Comparison of ENCODE assay signal across 23 mouse cellular contexts in the genomic region with DNA sequence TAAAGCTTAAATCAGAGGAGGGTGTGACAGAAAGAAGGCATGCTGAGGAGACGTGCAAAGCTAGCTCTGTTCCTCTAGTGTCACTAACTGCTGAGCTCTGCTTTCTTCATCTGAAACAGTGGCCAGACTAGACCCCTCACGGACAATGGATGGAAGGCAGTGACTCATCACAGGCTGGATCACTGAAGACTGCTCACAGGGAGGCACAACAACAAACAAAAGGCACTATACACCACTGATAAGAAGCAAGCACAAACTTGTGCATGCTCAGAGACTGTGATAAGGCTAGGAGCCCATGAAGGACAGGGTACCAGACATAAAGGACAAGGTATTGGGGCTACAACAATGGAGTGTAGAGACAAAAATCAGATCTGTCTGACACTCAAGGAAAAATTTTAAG. TPM values are rescaled to one million over a fixed set of nuclear protein-coding genes. Genes with fewer than 3 reads are reported as not detected.
DNase-seq lines count a peak whose midpoint lies in the region; ATAC-seq and TF ChIP-seq lines count a peak whose summit lies in the region.
"Had no signal": no experiment of that assay in that cellular context is flagged by ENCODE, and none has a peak within 500 bp of the region (broad histone marks: within the 10 kb centered on the region; RNA-seq: fewer than 3 reads in every experiment).

No protein-coding gene starts in this region.

- no peak overlapping the region for H3K4me3 ChIP-seq in liver, embryonic 11.5 days (ENCODE audit: low read depth, low read length)
- H3K4me3 ChIP-seq in liver, embryonic 13.5 days (replicated peaks): no peak overlapping the region
- H3K4me3 ChIP-seq in liver, embryonic 15.5 days (replicated peaks): no peak overlapping the region
- no peak overlapping the region for H3K4me3 ChIP-seq in lung, postnatal 0 days (ENCODE audit: low read depth, low read length)
- H3K4me3 ChIP-seq: forebrain, embryonic 10.5 days; forebrain, embryonic 13.5 days; hindbrain, embryonic 12.5 days; hindbrain, embryonic 15.5 days had no signal

- no peaks in the 10 kb centered on the region for H3K4me1 ChIP-seq in liver, embryonic 11.5 days (replicated peaks; ENCODE audit: control insufficient read depth, insufficient read depth, low read length)
- peaks cover 10% of the 10 kb centered on the region for H3K4me1 ChIP-seq in liver, embryonic 13.5 days (replicated peaks)
- no peaks in the 10 kb centered on the region for H3K4me1 ChIP-seq in liver, embryonic 15.5 days (replicated peaks)
- no peaks in the 10 kb centered on the region for H3K4me1 ChIP-seq in lung, postnatal 0 days (ENCODE audit: insufficient read depth, low read depth, low read length)
- H3K4me1 ChIP-seq: forebrain, embryonic 10.5 days; forebrain, embryonic 13.5 days; hindbrain, embryonic 12.5 days; hindbrain, embryonic 15.5 days had no signal

- peak; percentile 77 for ATAC-seq in liver, embryonic 11.5 days (replicated peaks; ENCODE audit: low FRiP score)
- peak; percentile 58 for ATAC-seq in liver, embryonic 13.5 days (ENCODE audit: low read depth)
- peak; percentile 34; the same call in 1 of the 2 replicates for ATAC-seq in liver, embryonic 15.5 days (ENCODE audit: insufficient read depth)
- ATAC-seq in megakaryocyte-erythroid progenitor cell, adult 5-6 weeks (replicated peaks; ENCODE audit: low FRiP score, low TSS enrichment, poor library complexity, severe bottlenecking): peak; percentile 50; the same call in 1 of the 2 replicates
- no peak for ATAC-seq in lung, postnatal 0 days
- ATAC-seq: forebrain, embryonic 13.5 days; forebrain, embryonic 16.5 days; Patski had no signal

- H3K9ac ChIP-seq in liver, embryonic 11.5 days (ENCODE audit: low read depth, low read length): no peak overlapping the region
- no peak overlapping the region for H3K9ac ChIP-seq in liver, embryonic 13.5 days
- no peak overlapping the region for H3K9ac ChIP-seq in liver, embryonic 15.5 days
- H3K9ac ChIP-seq in lung, postnatal 0 days (replicated peaks; ENCODE audit: low read depth): no peak overlapping the region
- H3K9ac ChIP-seq: forebrain, embryonic 13.5 days; hindbrain, embryonic 12.5 days; hindbrain, embryonic 15.5 days had no signal

- H3K27ac ChIP-seq in liver, embryonic 11.5 days (ENCODE audit: low read depth, low read length): no peak overlapping the region
- no peak overlapping the region for H3K27ac ChIP-seq in liver, embryonic 13.5 days
- H3K27ac ChIP-seq in liver, embryonic 15.5 days (replicated peaks): no peak overlapping the region
- no peak overlapping the region for H3K27ac ChIP-seq in lung, postnatal 0 days (ENCODE audit: low read length)
- H3K27ac ChIP-seq: forebrain, embryonic 10.5 days; forebrain, embryonic 13.5 days; hindbrain, embryonic 12.5 days; hindbrain, embryonic 15.5 days had no signal

- no peaks in the 10 kb centered on the region for H3K27me3 ChIP-seq in liver, embryonic 11.5 days (replicated peaks; ENCODE audit: control insufficient read depth, insufficient read depth, low read length)
- no peaks in the 10 kb centered on the region for H3K27me3 ChIP-seq in liver, embryonic 13.5 days
- no peaks in the 10 kb centered on the region for H3K27me3 ChIP-seq in liver, embryonic 15.5 days
- no peaks in the 10 kb centered on the region for H3K27me3 ChIP-seq in lung, postnatal 0 days (replicated peaks; ENCODE audit: insufficient read depth, low read length)
- H3K27me3 ChIP-seq: forebrain, embryonic 13.5 days; hindbrain, embryonic 12.5 days; hindbrain, embryonic 15.5 days; Patski had no signal

- no peak overlapping the region for H3K4me2 ChIP-seq in liver, embryonic 11.5 days
- no peak overlapping the region for H3K4me2 ChIP-seq in liver, embryonic 13.5 days
- no peak overlapping the region for H3K4me2 ChIP-seq in liver, embryonic 15.5 days
- no peak overlapping the region for H3K4me2 ChIP-seq in lung, postnatal 0 days (replicated peaks; ENCODE audit: low read depth, low read length)
- H3K4me2 ChIP-seq: forebrain, embryonic 13.5 days; hindbrain, embryonic 12.5 days; hindbrain, embryonic 15.5 days had no signal

- no peak for TF ChIP-seq CTCF in lung, postnatal 0 days (IDR thresholded peaks at IDR 0.05)

- no peak for TF ChIP-seq EP300 in lung, postnatal 0 days (IDR thresholded peaks at IDR 0.05)

- H3K36me3 ChIP-seq in liver, embryonic 11.5 days (ENCODE audit: control insufficient read depth, insufficient read depth, low read length): peaks cover 50% of the 10 kb centered on the region
- H3K36me3 ChIP-seq in liver, embryonic 13.5 days: peaks cover 89% of the 10 kb centered on the region
- peaks cover 86% of the 10 kb centered on the region for H3K36me3 ChIP-seq in liver, embryonic 15.5 days (replicated peaks)
- peaks cover 68% of the 10 kb centered on the region for H3K36me3 ChIP-seq in lung, postnatal 0 days (ENCODE audit: insufficient read depth, low read length)

- 60% methylated on average over 2 of the region's 2 CpGs for WGBS in liver, embryonic 11.5 days
- WGBS in liver, embryonic 13.5 days (ENCODE audit: insufficient replicate concordance): 55% methylated on average over 2 of the region's 2 CpGs
- WGBS in liver, embryonic 15.5 days (ENCODE audit: insufficient replicate concordance): 50% methylated on average over 2 of the region's 2 CpGs
- 80% methylated on average over 2 of the region's 2 CpGs for WGBS in lung, postnatal 0 days

- DNase-seq in liver, embryonic 11.5 days (ENCODE audit: low spot score): no peak
- no peak for DNase-seq in liver
- no peak for DNase-seq in liver, embryonic 13.5 days
- no peak for DNase-seq in kidney, adult 18-20 months
- no peak for DNase-seq in lung, postnatal 0 days (ENCODE audit: low spot score)
- DNase-seq: adrenal gland, postnatal 10 days; adrenal gland, postnatal 36 days; cerebellum, adult 18-20 months; cerebellum, adult 9-10 months; cerebellum, postnatal 14 days; gastrocnemius, postnatal 10 days; gastrocnemius, postnatal 36 days had no signal

- H3K9me3 ChIP-seq in liver, embryonic 11.5 days (ENCODE audit: control insufficient read depth, low read length): no peaks in the 10 kb centered on the region
- H3K9me3 ChIP-seq in liver, embryonic 13.5 days (replicated peaks): no peaks in the 10 kb centered on the region
- H3K9me3 ChIP-seq in liver, embryonic 15.5 days (replicated peaks): no peaks in the 10 kb centered on the region
- H3K9me3 ChIP-seq in lung, postnatal 0 days (ENCODE audit: low read length): no peaks in the 10 kb centered on the region
- H3K9me3 ChIP-seq: forebrain, embryonic 10.5 days; forebrain, embryonic 13.5 days; hindbrain, embryonic 12.5 days; hindbrain, embryonic 15.5 days had no signal

RNA-seq across cellular contexts. Expression of a gene that starts 29.0 kb away (rescaled TPM):
- polyA plus RNA-seq in liver, embryonic 11.5 days (2014; fragmentation: Nextera tagmentation; extraction: Ambion mirVana): 0.21 and 0.23 TPM in 2 replicates
- 0.02 and 0.06 TPM in 2 replicates for polyA plus RNA-seq in liver, embryonic 13.5 days (2015; fragmentation: Nextera tagmentation; extraction: Ambion mirVana)
- 0.02 and 0.09 TPM in 2 replicates for polyA plus RNA-seq in liver, embryonic 15.5 days (2015; fragmentation: Nextera tagmentation; extraction: Ambion mirVana)
- not detected in 2 replicates for total RNA-seq in megakaryocyte-erythroid progenitor cell, adult 5-6 weeks (2014; fragmentation: Nextera tagmentation)
- not detected in 2 replicates for total RNA-seq in megakaryocyte-erythroid progenitor cell, adult 5-6 weeks (2017)
- 0.66 and 0.68 TPM in 2 replicates for polyA plus RNA-seq in lung, postnatal 0 days (2015; fragmentation: Nextera tagmentation; extraction: Ambion mirVana)
- total RNA-seq: ES-E14; gastrocnemius, postnatal 36 days; granulocyte monocyte progenitor cell, adult 5-6 weeks had no signal
- polyA plus RNA-seq: C2C12, Patski had no signal
